Mouse (Mus musculus) embryo, embryonic 11 days (tissue): ENCODE measurements around the gene Btg3.
"Not testable (repeated sequence)": the region's sequence is repeated elsewhere in the genome, so short reads cannot be mapped to it uniquely, and the experiment has no call there.

Experiments
- DNase-seq: peaks from one replicate; pipeline ENCODE4 v3.0.0-alpha.2; 2015

Gene Btg3

GRCm38 (mm10) chr16:78376745-78377570, at the start of gene Btg3:
Btg3 (minus strand) TSS chr16:78377192.
- peak; percentile 97 for DNase-seq

- DNase-seq = no peak
Observed at GRCm38 (mm10) chr16:78417733-78418132, 40.7 kb upstream of the Btg3 start.

DNA sequence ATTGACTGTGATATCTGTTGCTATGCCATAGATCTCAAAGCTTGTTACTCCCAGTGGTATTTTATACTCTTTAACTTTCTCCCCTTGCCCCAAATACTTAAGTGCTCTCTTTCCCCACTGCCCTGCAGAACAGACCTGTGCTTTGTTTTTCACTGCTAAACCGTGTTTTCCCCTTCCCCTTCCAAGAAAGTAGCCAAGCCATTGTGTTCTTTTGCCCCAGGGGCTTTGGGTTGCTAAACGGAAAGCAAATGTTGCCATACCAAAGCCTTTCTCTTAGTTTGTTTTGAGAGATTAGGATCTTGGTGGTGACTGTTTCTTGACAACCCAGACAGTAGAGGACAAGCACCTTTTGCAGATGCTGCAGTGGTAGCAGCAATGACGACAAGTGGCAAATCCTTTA, 39.5 kb upstream of the Btg3 start:
- DNase-seq = no peak

- DNase-seq = no peak
Observed at GRCm38 (mm10) chr16:78409991-78410390, 33.0 kb upstream of the Btg3 start.

DNA sequence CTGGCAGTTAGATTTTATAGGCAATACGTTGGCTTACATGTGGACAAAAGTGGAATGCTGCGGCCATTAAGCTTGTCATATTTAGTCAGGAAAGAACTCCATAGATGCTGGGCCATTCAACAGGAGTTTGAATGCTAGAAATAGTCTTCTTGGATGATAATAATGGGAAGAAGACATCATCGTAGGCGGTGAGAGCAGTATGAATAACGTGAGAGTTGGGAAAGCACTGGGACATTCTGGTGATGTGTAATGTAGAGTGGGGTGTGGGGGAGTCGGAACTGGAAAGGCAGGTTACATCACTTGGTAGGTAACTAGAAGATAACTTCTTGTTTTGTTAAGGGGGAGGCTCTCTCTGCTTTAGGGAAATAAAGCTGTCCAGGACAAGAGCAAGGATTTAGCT, 30.9 kb upstream of the Btg3 start:
- DNase-seq = no peak

- DNase-seq = no peak
Observed at GRCm38 (mm10) chr16:78406657-78407056, 29.7 kb upstream of the Btg3 start.

GRCm38 (mm10) chr16:78402316-78402715, 25.3 kb upstream of the Btg3 start:
- DNase-seq = no peak

GRCm38 (mm10) chr16:78399423-78399822, 22.4 kb upstream of the Btg3 start:
- DNase-seq = no peak

DNA sequence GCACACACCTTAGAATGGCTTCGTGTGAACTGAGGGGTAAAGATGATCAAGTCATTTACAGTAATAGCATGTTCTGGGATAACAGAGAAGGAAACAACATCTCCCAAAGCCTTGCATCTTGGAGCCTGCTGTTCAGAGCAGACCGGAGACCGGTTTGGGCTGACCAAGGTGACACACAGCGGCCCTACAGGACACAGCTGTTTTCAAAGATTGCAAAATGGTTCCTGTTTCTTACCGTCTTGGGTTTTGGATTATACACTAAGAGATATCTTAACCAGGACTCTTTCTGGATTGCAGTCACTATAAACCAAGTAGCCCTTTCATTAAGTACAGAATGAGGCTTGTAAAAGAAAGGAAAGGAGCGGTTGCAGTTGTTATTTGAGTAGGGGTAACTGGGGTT, 21.7 kb upstream of the Btg3 start:
- DNase-seq = no peak

GRCm38 (mm10) chr16:78391354-78391753, 14.4 kb upstream of the Btg3 start:
- no peak for DNase-seq

GRCm38 (mm10) chr16:78389986-78390385, 13.0 kb upstream of the Btg3 start:
- no peak for DNase-seq

- no peak for DNase-seq
Observed at GRCm38 (mm10) chr16:78389122-78389521, 12.1 kb upstream of the Btg3 start.

DNA sequence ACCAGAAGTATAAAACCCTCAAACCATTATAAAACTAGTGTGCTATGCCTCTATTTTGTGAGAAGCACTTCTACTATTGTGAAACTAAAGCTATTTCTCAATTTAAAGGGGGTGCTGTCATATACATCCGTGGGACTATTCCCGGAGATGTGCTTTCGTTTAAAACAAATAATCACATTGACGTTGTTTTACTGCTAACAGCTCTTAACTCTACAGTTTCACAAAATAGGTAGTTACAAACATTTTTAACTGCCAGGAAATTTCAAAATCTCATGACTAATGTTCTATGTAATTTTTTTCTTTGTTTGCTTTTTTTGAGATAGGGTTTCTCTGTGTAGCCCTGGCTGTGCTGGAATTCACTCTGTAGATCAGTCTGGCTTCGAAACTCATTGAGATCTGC, 1.5 kb upstream of the Btg3 start:
- DNase-seq = no peak

GRCm38 (mm10) chr16:78375821-78376691, 936 bp downstream of the Btg3 start:
- peak; percentile 84 for DNase-seq

GRCm38 (mm10) chr16:78375222-78375621, 1.8 kb downstream of the Btg3 start:
- peak; percentile 23 for DNase-seq

GRCm38 (mm10) chr16:78373743-78374142, 3.2 kb downstream of the Btg3 start:
- DNase-seq = no peak

GRCm38 (mm10) chr16:78372786-78373185, 4.2 kb downstream of the Btg3 start:
- no peak for DNase-seq

GRCm38 (mm10) chr16:78371491-78372046, 5.4 kb downstream of the Btg3 start:
- no peak for DNase-seq

- DNase-seq = not testable (repeated sequence)
Observed at GRCm38 (mm10) chr16:78364554-78364953, 12.4 kb downstream of the Btg3 start.

GRCm38 (mm10) chr16:78361466-78361865, 15.5 kb downstream of the Btg3 start:
- no peak for DNase-seq

- DNase-seq = no peak
Observed at GRCm38 (mm10) chr16:78357757-78358156, 19.2 kb downstream of the Btg3 start.

DNA sequence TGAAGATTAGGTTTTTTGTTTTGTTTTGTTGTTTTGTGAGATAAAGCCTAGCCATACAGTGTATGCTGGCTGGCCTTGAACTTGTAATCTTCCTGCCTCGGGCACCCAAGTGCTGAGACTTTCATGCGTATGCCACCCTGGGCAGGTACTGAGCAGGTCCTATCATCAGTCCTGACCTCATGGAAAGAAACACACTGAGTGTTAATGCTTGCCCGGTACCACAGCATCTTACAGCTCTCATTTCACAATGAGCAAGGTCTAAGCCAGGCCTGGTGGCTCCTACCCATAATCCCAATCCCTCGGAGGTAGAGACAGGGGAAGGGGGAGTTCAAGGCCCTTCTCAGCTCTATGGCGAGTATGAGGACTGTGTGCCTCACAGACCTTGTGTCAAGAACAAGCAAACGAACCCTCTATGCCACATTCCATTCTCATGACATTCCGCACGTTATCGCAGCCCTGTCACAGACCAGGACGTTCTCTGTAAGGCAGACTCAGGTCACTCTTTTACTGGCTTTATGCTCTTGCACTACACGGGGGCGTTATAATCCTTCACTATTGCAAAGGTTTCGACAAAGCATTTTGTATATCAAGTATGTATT, 29.6 kb downstream of the Btg3 start:
- no peak for DNase-seq

DNA sequence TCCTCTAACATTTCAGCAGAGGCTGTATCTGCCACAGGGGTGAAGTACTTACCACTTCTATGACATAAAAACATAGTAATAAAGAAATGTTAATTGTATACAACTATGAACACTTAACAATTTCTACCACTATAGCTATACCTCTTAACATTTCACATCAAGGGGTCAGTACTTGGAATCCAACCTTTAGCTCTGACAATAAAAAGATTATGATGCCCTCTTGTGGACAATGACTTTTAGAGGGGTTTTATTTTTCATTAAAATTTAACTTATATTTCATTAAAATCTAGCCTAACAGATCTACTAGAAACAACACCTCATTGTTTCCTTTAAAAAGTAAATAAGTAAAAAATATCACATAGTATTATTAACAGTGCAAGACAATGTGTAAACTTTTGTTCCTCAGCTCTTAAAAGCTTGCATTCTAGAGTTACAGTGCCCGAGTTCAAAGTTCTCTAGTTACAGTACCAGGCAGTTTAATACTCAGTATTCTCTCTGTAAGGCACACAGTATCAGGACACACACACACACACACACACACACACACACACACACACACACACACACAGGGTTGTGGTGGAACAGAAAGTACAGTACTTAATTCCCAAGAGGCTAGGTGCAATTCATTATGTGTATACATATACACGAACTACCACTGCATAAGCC, 30.2 kb downstream of the Btg3 start:
- DNase-seq = no peak
